Mouse (Mus musculus) midbrain, embryonic 16.5 days (tissue): ENCODE data around the gene Pnpla2. TPM values are rescaled to one million over a fixed set of nuclear protein-coding genes. Genes with fewer than 3 reads are reported as not detected.

ENCODE experiments used
- ATAC-seq: fragments of 200-750 bp; cut with Nextera tagmentation; 2 replicates; pipeline ENCODE4 v1.8.0; 2017; ENCODE audit warnings: moderate TSS enrichment
- H3K27ac ChIP-seq: fragments of 300-500 bp; sonication (generic); 2 replicates; pipeline ENCODE4 v1.5.1; 2014; ENCODE audit warnings: mild to moderate bottlenecking, low read length, mixed read lengths
- H3K27me3 ChIP-seq: fragments of 300-500 bp; sonication (generic); 2 replicates; pipeline ENCODE4 v1.6.1; 2014; ENCODE audit warnings: low read depth, low read length, mixed read lengths; ENCODE audit not compliant: control insufficient read depth, insufficient read depth
- H3K36me3 ChIP-seq: fragments of 300-500 bp; sonication (generic); 2 replicates; pipeline ENCODE4 v1.6.1; 2014; ENCODE audit warnings: mild to moderate bottlenecking, low read length, moderate library complexity, mixed read lengths; ENCODE audit not compliant: control insufficient read depth, insufficient read depth
- H3K4me1 ChIP-seq: fragments of 300-500 bp; sonication (generic); 2 replicates; pipeline ENCODE4 v1.6.1; 2014; ENCODE audit warnings: mild to moderate bottlenecking, low read length, mixed read lengths; ENCODE audit not compliant: control insufficient read depth, insufficient read depth
- H3K4me2 ChIP-seq: fragments of 300-500 bp; sonication (generic); 2 replicates; pipeline ENCODE4 v1.6.1; 2014; ENCODE audit warnings: mild to moderate bottlenecking, low read length, mixed read lengths
- H3K4me3 ChIP-seq: fragments of 300-500 bp; sonication (generic); 2 replicates; pipeline ENCODE4 v1.5.1; 2014; ENCODE audit warnings: low read depth, mild to moderate bottlenecking, low read length, moderate library complexity, mixed read lengths
- H3K9ac ChIP-seq: fragments of 300-500 bp; sonication (generic); 2 replicates; pipeline ENCODE4 v1.6.1; 2014; ENCODE audit warnings: low read depth, low read length, mixed read lengths
- H3K9me3 ChIP-seq: fragments of 300-500 bp; sonication (generic); replicated peaks from 2 replicates; pipeline ENCODE4 v1.6.1; 2014; ENCODE audit warnings: mild to moderate bottlenecking, low read length, mixed read lengths; ENCODE audit not compliant: control insufficient read depth, poor library complexity, severe bottlenecking
- WGBS: fragments of 180-500 bp; shearing (Covaris S2); extraction: QIAGEN DNeasy Blood & Tissue Kit; methylation state at CpG from one replicate; pipeline ENCODE4 v1.1.7; 2014; 5-methylcytosine and 5-hydroxymethylcytosine counted together
- polyA plus RNA-seq: library from polyadenylated mRNA; unstranded; fragments of >200 nt; fragmentation: Nextera tagmentation; extraction: Ambion mirVana; gene quantifications from 2 replicates; pipeline ENCODE4 v1.2.1, GENCODE M21; 2015

Gene Pnpla2
- polyA plus RNA-seq, 1 experiment from 2014 or later: 17.7 TPM

GRCm38 (mm10) chr7:141416144-141416841 lies 38.7 kb upstream of the Pnpla2 start:
- no peak overlapping the region for H3K4me2 ChIP-seq
- WGBS: 78% methylated on average over 6 of the region's 6 CpGs
- no peak for ATAC-seq

GRCm38 (mm10) chr7:141417731-141418681 lies 37.0 kb upstream of the Pnpla2 start:
- H3K4me2 ChIP-seq: no peak overlapping the region
- no peak for ATAC-seq
- peaks cover 5% of the 10 kb centered on the region for H3K4me1 ChIP-seq
- no peak overlapping the region for H3K4me3 ChIP-seq
- 70% methylated on average over 8 of the region's 8 CpGs for WGBS
- H3K9me3 ChIP-seq: no peaks in the 10 kb centered on the region
- no peak overlapping the region for H3K9ac ChIP-seq
- H3K27ac ChIP-seq: no peak overlapping the region
- H3K27me3 ChIP-seq: no peaks in the 10 kb centered on the region; the same call in 1 of the 2 replicates
- no peaks in the 10 kb centered on the region for H3K36me3 ChIP-seq

More at GRCm38 (mm10) chr7:141416144-141416841, 38.7 kb upstream of the Pnpla2 start:
- H3K36me3 ChIP-seq: no peaks in the 10 kb centered on the region
- no peak overlapping the region for H3K9ac ChIP-seq
- H3K9me3 ChIP-seq: no peaks in the 10 kb centered on the region
- H3K27ac ChIP-seq: no peak overlapping the region
- H3K4me1 ChIP-seq: peaks cover 8% of the 10 kb centered on the region
- H3K4me3 ChIP-seq: no peak overlapping the region
- no peaks in the 10 kb centered on the region for H3K27me3 ChIP-seq

GRCm38 (mm10) chr7:141418970-141419369 lies 36.0 kb upstream of the Pnpla2 start:
- WGBS: 80% methylated on average over 7 of the region's 7 CpGs
- Histone ChIP-seq H3K27ac (no peak overlapping the region), H3K36me3 (no peaks in the 10 kb centered on the region), H3K9ac (no peak overlapping the region), H3K9me3 (no peaks in the 10 kb centered on the region), H3K4me3 (no peak overlapping the region), H3K4me1 (peaks cover 2% of the 10 kb centered on the region; the same call in 1 of the 2 replicates), H3K27me3 (no peaks in the 10 kb centered on the region; the same call in 1 of the 2 replicates), H3K4me2 (no peak overlapping the region)
- no peak for ATAC-seq

GRCm38 (mm10) chr7:141420030-141420702 lies 34.8 kb upstream of the Pnpla2 start:
- WGBS: 85% methylated on average over 9 of the region's 9 CpGs
- Histone ChIP-seq H3K4me2 (no peak overlapping the region), H3K9ac (no peak overlapping the region), H3K36me3 (no peaks in the 10 kb centered on the region), H3K27me3 (no peaks in the 10 kb centered on the region; the same call in 1 of the 2 replicates), H3K4me1 (no peaks in the 10 kb centered on the region), H3K27ac (no peak overlapping the region), H3K4me3 (no peak overlapping the region), H3K9me3 (no peaks in the 10 kb centered on the region)
- ATAC-seq: no peak

- 70% methylated on average over 4 of the region's 4 CpGs for WGBS
- Histone ChIP-seq H3K9ac (no peak overlapping the region), H3K4me3 (no peak overlapping the region)
Observed at GRCm38 (mm10) chr7:141423811-141424210, 31.2 kb upstream of the Pnpla2 start.

GRCm38 (mm10) chr7:141426948-141427730 lies 27.9 kb upstream of the Pnpla2 start:
- Histone ChIP-seq H3K9ac (no peak overlapping the region), H3K27me3 (no peaks in the 10 kb centered on the region; the same call in 1 of the 2 replicates), H3K4me1 (peaks cover 13% of the 10 kb centered on the region), H3K27ac (no peak overlapping the region), H3K9me3 (no peaks in the 10 kb centered on the region), H3K36me3 (peaks cover 32% of the 10 kb centered on the region), H3K4me2 (no peak overlapping the region), H3K4me3 (no peak overlapping the region)
- WGBS: 90% methylated on average over 12 of the region's 12 CpGs
- no peak for ATAC-seq

More at GRCm38 (mm10) chr7:141423811-141424210, 31.2 kb upstream of the Pnpla2 start:
- ATAC-seq: no peak
- peaks cover 8% of the 10 kb centered on the region for H3K4me1 ChIP-seq
- H3K9me3 ChIP-seq: no peaks in the 10 kb centered on the region
- H3K27ac ChIP-seq: no peak overlapping the region
- H3K27me3 ChIP-seq: no peaks in the 10 kb centered on the region; the same call in 1 of the 2 replicates
- H3K4me2 ChIP-seq: no peak overlapping the region
- H3K36me3 ChIP-seq: peaks cover 14% of the 10 kb centered on the region

GRCm38 (mm10) chr7:141428701-141429100 lies 26.3 kb upstream of the Pnpla2 start:
- ATAC-seq: no peak
- 59% methylated on average over 5 of the region's 5 CpGs for WGBS
- peak overlapping the region; percentile 55 for H3K4me3 ChIP-seq
- no peaks in the 10 kb centered on the region for H3K9me3 ChIP-seq
- H3K4me2 ChIP-seq: peak overlapping the region; percentile 76
- peaks cover 40% of the 10 kb centered on the region for H3K36me3 ChIP-seq
- H3K27me3 ChIP-seq: no peaks in the 10 kb centered on the region
- peak overlapping the region; percentile 78 for H3K27ac ChIP-seq
- H3K9ac ChIP-seq: peak overlapping the region; percentile 86
- peaks cover 24% of the 10 kb centered on the region for H3K4me1 ChIP-seq

- H3K9ac ChIP-seq: peak within 1 kb of the TSS; percentile 86
- H3K4me2 ChIP-seq: peak within 1 kb of the TSS; percentile 76
- no peaks in the 10 kb centered on the region for H3K27me3 ChIP-seq
- peak within 1 kb of the TSS; percentile 78 for H3K27ac ChIP-seq
- ATAC-seq: peak; percentile 79
- 3% methylated on average over 19 of the region's 19 CpGs for WGBS
- peak within 1 kb of the TSS; percentile 55 for H3K4me3 ChIP-seq
- H3K9me3 ChIP-seq: no peaks in the 10 kb centered on the region
- H3K36me3 ChIP-seq: peaks cover 41% of the 10 kb centered on the region
- peaks cover 30% of the 10 kb centered on the region for H3K4me1 ChIP-seq
Observed at GRCm38 (mm10) chr7:141429310-141429709, 25.7 kb upstream of the Pnpla2 start, which contains the start of gene Cend1. TSS of gene Cend1 (minus strand) at chr7:141429491.
